Mouse (Mus musculus) cerebellum, adult 2 months (tissue): ENCODE measurements around the gene Cherp.

ENCODE experiments used
- CTCF ChIP-seq: fragments of 200-500 bp; IDR thresholded peaks from 2 replicates; pipeline ENCODE4 v1.5.1; 2011; ENCODE audit warnings: low read depth, mild to moderate bottlenecking, control low read depth, low read length, moderate library complexity, borderline replicate concordance; ENCODE audit not compliant: insufficient read depth
- POLR2A ChIP-seq: fragments of 200-500 bp; IDR thresholded peaks from 2 replicates; pipeline ENCODE4 v1.6.1; 2011; ENCODE audit warnings: low read length, control low read depth, borderline replicate concordance; ENCODE audit not compliant: insufficient read depth

GRCm38 (mm10) chr8:72438248-72439015, 36.6 kb downstream of the Cherp start:
- TF ChIP-seq CTCF (no peak), POLR2A (no peak)
